Mouse (Mus musculus) naive thymus-derived CD4-positive, alpha-beta T cell, adult 2 months (primary cell): ENCODE measurements around the gene Primpol.
"Not testable (repeated sequence)": the region's sequence is repeated elsewhere in the genome, so short reads cannot be mapped to it uniquely, and the experiment has no call there.

Experiments used
- DNase-seq: peaks from one replicate; pipeline ENCODE4 v3.0.0-alpha.2; 2011; ENCODE audit warnings: low read depth

The Primpol gene

DNA sequence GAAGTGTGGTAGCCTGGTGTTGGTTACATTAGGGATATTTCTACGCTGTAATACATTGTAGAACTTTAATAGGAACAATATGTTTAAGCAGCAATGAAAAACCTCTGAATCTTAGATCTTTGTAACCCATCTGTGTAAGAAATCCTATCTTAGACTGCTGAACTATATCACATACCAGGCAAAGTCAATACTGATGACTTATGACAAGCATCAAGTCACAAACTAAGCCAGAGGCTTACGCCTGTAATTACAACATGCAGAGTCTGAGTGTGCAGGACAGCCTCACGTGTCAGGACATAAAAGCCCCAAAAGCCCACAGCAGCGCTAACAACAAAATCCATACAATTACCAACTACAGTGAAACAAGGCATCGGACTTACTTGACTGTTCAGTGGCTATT lies 13.4 kb downstream of the Primpol start:
- no peak for DNase-seq

DNA sequence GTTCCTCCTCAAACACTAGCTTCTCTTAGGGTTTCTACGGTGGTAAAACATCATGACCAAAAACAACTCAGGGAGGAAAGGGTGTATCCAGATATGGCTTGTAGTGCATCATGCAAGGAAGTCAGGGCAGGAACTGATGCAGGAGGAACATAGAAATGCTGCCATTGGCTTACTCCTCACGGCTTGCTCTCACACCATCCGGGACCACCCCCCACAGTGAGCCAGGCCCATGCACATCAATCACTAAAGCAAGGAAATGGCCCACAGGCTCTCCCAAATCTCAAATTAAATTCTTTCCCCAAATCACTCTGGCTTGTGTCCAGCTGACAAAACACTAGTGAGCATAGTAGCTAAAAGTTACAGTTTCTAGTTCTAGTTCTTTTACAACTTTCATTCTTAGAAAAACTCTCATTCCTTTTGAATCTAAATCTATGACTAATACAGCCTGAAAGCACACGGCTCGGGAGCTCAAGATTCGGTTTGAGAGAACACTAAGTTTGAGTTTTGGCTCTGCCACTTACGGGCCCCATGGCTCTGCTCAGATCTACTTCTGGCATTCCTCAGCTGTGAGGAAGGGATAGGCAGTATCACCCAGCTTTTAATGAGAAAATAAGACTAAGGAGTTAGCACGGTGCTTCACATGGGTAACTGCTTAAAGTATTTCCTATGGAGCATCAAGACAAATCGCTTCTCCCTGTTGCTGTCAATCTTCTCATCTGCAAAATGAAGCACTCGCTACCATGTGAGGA lies 15.9 kb downstream of the Primpol start:
- DNase-seq, result no peak

DNA sequence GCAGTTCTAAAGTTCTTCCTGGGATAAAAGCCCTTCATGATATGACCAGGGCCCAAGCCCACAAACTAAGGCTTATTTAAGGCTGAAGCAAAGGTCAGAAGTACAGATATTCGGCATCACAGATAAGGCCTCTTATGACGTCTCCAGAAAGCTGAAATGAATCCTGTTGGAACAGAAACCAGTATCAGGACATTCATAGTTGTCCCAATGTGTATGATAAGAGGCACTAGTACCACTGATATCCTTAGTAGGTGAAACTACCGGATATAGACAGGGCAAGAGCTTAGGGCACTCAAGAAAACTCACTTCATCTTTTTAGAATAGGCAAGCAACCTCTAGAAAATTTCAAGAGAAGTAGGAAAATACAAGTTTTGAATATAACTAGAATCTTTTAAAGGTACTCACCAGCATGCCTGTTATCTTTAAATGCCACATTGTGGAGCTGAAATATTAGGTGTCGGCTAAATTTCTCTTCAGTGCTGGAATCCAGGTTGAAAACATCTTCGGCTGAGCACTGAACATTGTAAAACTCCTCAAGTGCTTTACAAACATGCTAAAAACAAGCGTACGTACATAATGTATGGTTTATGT lies 17.6 kb downstream of the Primpol start:
- DNase-seq, result no peak

DNA sequence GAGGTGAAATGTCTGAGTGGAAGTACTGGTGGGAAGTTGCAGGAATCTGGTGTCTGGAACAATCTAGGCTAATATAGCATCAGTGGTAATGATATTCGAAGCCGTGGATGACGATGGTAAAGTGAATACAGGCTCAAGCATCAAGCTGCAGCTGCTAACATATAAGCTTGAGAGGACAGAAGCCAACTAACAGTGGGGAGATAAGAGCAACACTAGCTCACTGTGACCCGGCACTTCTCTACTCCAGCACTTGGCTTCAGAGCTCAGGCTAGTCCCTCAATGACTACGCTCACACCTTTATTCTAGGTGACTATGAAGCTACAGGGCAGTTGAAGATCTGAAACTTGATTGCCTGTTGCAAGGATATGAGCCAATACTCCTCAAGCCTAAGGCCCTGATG lies 18.3 kb downstream of the Primpol start:
- DNase-seq, result no peak

DNA sequence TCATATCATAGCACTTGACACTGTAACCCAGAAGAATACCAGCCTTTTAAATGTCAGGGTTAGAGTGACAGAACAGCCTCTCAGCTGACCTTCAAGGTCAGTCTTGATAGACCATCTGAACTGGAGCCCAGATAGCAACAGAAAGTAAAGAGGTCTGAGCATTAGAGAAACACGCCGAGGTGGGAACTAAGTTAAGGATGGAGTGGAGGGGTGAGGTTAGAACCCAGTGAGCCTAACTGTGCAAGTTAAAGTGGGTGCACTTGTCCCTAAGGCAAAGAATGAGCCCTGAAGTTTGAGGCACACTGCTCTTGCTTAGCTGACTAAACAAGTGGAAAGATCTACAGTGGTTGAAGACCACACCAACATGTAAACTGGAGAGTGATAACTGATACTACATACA lies 18.9 kb downstream of the Primpol start:
- no peak for DNase-seq

DNA sequence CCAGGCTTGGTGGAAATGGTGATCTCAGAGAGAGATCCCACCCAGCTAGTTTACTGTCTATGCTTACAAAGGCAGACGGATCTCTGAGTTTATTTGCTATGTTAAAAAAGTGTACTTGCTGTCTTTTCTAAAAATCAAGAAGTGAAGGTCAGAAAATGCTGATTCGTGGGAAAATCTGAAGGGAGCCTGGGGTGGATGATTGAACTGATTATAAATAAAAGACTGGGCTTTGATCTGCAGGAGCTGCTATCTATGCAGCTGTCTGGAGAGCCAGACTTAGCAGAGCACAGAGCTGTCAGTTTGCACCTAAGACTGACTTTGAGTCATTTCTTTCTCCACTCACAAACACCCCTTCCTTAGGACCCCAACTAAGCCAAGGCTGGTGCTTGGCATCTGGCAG lies 19.6 kb downstream of the Primpol start:
- DNase-seq, result no peak

DNA sequence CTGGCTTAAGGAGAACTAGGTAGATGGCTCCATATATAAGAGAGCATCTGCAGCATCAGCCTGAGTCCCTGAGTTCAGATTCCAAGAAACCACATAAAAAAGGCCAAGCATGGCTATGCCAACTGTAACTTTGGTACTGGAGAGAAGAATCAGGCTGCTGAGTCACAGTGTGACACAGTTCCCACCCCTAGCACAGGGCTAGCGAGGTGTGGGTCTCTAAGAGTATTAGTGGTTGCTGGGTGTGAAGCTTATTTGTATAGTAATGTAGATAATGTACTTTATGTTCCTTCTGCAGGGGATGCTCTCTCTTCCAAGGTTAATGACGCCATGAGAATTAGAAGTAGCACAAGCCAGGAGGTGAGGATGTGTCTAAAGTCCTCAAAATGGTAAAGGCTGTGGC lies 20.5 kb downstream of the Primpol start:
- no peak for DNase-seq

DNA sequence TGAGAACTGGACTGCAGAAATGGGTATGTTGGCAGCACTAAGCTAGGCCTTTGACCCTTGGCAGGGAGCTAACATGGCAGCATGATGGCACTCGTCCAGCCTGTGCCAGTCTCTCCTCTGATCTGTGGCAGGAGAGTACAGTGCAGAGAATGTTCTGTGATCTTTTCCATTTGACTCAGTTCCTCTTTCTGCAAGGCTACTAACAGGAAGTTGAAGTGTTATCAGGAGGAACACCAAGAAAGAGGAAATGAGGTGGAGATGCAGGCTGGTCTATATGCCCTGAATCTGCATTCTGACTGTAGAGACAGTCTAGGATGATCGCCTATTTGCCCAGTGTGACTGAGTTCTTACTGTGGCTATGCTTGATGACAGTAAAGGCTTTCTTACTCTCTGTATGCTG lies 21.4 kb downstream of the Primpol start:
- DNase-seq, result no peak

DNA sequence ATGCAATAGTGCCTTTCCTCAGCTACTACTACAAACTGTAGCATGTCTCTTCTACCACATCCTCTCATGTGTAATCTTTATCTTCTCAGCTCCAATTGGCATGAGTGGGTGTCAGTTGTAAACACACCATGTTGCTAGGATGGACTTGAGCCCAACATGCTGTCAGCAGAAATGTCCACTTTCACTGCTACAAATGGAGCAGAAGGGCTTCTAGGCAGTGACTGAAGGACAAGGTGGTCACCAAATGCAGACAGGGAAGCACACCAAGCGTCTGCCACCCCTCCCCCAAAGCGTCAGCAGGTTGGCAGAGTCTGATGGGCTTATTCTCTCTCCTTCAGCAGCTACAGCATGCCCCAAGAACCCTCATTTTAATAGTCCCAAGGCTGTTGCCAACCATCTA lies 23.2 kb downstream of the Primpol start:
- no peak for DNase-seq

DNA sequence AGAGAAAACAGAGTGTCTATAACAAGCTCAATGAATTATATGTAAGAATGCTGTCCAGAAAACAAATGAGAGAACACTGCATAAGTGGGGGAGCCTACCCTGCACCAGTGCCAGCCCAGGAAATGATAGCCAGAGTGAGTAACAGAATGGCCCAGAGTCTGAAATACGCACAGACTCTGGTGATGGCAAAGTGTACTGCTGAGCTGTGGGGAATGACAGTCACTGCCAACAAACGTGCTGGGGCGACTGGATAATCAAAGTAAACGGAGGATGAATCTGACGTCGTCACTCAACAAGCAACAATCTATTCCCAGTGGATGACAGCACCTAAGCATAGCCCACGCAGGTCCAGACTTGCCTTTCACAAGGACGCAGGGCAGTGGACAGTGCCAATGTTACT lies 23.9 kb downstream of the Primpol start:
- DNase-seq, result no peak

DNA sequence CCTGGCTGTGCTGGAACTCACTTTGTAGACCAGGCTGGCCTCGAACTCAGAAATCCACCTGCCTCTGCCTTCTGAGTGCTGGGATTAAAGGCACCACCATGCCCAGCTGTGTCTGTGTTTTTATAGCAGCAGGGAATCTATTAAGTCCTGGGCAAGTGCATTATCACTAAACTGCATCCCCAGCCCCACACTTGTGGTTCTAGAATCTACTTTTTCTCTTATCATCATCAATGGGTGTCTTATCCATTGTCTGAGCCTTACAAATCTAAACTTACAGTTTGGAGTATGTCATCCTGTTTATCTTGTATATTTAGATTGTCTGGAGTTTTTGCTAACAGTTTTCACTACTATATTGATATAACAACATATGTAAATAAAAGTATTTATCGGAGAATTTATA lies 28.3 kb downstream of the Primpol start:
- DNase-seq, result no peak

DNA sequence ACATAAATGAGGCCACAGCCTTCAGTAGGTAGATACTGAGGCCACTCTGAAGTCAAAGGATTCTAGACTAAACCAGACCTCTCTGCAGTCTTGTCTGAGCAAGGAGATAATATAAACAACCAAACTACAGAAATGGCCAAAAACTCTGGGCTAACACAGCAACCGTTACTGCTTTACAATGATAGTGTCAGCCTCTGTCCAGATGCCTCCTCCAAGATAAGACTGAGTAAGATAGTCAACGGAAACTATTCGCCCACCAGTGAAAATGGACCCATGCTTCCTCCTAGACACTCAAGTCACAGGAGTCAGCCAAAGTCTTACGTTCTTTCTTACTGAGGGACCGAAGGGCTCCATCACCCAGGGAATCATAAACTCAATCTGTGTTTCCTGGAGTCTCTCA lies 29.1 kb downstream of the Primpol start:
- DNase-seq, result no peak

DNA sequence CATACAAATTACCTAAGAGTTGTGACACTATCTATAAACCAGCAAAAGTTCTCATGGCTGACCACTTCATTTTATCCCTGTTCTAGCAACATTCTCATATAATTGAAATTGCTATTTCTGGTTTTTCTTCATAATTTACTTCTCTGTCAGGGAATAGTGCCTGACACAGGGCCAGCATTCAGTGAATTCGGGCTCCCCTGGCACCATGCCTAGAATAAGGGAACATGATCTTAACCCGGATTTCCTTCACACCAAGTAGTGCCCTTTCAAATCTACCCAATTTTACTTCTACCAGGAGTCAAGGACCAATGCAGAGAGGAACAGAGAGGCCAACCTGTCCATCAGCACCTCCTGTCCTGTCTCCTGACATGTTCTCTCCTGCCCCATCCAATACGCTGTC lies 31.4 kb downstream of the Primpol start:
- DNase-seq, result no peak

DNA sequence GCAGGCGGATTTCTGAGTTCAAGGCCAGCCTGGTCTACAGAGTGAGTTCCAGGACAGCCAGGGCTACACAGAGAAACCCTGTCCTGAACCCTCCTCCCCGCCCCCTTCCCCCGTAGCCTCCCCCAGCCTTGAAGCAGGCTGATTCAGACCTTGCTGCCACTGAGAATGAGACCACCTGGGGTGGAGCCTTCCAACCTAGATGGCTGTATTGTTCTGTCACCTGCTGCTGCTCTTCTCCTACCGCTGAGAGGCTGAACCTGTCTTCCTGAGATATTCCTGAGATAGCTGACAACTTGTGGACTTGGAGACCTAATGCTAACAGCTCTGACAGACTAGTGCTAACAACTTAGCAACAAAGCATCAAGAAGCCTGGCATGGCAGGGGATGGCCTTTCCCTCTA lies 32.7 kb downstream of the Primpol start:
- DNase-seq, result not testable (repeated sequence)

DNA sequence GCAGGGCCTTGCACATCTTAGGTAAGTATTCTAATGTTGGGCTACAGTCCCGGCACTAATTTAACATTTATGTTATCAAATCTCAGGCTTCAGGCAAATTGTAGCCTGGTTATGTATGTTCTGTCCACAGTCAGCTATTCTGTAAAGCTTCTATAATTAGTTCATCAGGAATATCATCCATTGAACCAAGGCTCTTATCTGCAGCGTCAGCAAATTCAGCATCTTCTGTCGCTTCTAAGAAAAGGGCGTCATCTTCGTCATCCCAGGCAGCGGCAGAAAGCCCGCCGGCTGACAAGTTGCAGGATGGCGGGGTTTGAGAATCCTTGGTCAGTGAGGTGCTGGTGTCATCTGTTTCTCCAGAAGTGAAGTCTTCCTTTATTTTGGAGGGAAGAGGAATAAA lies 38.2 kb downstream of the Primpol start:
- DNase-seq, result no peak

DNA sequence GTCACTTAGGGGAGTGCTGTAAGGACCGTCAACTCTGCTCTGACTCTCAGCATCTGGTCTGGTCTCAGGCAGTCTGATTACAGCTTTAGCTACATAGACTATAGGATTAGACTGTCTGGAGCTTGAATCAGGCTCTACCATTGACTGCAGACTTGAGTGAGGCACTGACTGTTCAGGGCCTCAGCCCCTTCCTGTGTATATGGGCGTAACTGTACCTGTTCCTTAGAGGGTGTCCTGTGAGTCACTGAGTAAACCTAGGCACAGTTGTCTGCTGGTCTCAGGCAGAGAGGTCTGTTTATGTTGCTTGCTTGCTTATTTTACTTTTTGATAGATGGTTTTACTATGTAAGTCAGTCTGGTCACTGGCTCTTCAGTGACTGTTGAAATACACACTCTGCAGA lies 43.0 kb downstream of the Primpol start:
- DNase-seq, result no peak

DNA sequence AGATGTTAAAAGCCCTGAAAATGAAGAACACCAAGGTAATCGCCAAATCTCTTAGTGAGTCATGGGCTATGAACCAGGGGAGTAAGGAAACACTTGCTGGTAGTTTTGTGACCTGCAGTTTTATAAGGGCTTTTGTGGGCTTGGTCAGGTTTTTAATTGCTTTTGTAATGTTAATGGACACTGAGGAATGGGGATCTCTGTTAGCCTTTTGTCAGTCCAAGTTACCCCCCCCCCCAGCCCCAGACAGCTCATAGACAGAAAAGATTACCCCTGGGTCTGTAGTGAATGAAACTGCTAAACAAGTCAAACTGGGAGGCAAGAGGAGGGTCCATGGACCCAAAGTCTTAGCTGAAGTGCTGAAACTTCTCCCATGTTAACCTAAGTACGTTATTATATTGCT lies 43.6 kb downstream of the Primpol start:
- no peak for DNase-seq

DNA sequence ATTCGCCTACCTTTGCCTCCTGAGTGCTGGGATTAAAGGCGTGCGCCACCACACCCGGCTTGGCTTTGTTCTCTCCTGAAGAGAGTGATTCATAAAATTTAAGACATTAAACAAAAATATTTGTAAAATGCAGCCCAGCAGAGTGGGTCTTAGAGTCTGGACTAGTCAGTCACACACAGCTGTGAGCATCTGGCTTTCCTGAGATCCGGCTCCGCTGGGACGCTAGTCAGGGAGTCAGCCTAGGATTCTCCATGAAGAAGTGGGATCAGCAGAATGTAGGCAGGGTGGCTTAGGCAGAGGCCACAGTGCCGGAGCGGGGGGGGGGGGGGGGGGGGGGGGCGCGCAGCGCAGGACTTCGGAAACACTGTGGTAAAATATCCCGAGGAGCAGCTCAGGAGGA lies 46.3 kb downstream of the Primpol start:
- no peak for DNase-seq

DNA sequence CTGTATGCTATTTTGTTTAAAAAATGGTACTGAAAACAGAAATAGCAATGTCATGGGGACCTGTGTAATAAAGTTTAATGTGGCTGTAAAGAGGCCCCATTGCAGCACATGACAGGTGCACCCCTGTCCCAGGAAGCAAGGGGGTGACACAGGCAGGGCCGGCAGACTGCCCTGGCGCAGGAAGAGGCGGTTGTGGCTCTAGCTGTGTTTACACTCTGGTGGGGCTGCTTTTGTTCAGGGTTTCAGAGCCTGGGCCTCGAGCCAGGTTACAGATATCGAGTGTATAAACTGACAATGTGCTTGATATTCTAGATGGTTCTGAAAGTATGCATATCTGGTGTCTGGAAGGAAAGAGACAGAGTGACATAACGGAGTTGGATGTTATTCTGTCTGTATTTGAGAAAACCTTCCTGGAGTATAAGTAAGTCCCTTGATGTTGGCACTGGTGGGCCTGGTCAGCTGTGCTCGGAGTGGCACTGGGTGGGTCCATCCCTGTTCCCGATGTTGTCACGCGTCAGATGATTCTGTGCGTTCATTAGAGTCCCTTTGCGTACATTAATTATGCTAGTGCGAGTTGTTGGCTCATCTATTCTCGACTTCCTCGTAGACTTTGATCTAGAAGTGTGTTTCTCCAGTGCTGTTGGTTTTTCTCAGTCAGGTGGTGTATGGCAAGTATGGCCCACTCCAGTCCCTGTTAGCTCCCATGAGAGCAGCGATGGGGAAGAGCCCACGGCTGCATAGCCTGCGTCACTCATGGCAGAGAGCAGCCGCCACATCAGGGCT lies 47.2 kb downstream of the Primpol start:
- DNase-seq, result no peak

DNA sequence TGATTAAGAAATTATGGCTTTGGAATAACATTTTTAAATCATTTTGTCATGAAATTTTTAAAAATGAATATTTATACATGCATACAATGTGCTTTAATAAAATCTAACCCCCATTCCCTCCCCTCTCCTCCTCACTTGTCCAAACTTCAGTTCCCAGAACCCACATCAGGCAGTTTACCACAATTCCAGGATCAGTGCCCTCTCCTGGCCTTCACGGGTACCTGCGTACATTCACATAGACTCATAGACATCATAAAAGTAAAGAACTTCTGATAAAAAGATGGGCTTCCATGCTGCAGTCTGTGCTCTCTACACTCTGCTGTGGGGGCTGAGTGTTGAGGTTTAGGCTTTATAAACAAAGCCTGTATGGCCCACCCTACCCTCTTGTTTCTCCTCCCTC lies 48.1 kb downstream of the Primpol start:
- DNase-seq, result no peak

DNA sequence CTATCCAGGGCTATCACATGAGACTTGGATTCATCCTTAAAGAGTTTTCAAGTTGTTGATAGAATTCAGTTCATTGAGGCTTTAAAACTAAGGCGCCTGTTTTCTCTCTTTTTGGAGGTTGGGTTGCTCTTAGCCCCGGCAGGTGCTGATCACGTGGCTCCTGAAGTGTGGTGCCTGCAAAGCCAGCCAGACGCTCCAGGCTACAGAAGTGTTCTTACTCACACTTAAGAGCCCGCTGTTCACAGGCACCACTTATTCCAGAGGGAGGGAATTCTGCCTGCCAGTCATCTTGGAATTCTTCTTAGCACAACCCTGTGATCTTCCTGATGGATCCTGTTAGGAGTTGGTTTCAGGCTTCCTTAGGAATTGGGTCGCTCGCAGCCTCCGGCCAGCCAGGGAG lies 49.1 kb downstream of the Primpol start:
- DNase-seq, result no peak

DNA sequence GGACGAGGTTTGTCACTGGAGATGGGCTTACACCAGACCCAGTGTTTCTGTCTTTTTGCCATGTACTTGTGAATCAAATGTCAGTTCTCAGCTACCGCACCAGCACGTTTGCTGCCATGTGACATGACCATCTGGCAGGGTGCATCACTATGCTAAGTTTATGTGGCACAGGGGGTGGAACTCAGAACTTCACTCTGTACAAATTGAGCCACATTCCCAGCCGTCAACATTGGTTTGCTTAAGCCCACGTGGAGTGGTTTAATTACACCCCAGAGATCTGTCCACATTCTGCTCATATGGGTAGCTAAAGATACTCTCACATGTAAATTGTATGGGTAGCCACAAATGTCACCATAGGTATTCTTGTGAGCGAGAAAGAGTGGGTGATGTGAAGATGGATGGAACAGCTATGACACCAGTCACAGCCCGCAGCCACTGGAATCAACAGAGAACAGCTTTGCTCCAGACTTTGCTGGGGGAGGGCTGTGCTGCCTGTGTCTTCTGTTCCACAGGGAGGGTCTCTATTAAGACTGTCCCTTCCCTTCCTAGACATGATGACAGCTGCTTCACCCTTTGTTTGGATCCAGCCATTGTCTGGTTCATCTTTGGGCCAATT lies 50.0 kb downstream of the Primpol start:
- DNase-seq, result no peak

DNA sequence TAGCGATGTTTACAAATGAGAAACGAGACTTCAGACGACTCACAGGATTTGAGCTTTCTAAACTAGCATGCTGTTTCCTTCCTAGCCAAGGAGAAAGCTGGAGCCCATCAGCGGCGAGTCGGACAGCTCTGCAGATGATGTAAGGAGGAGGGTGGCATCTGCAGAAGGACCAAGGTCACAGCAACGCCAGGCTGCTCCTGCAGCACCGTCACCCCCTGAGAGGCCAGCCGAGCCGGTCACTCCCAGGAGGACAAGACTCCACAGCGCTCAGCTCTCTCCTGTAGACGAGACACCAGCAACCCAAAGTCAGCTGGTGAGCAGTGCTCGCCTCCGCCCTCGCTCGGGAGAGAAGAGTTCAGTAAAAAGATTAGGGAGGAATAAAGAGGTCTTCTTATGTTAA lies 54.7 kb downstream of the Primpol start:
- DNase-seq, result no peak
